Mouse (Mus musculus): ENCODE data around the gene Olfr616. TPM values are rescaled to one million over a fixed set of nuclear protein-coding genes. Genes with fewer than 3 reads are reported as not detected.
"Not testable (repeated sequence)": the region's sequence is repeated elsewhere in the genome, so short reads cannot be mapped to it uniquely, and the experiment has no call there.

Olfr616 gene
- not detected in 2 replicates for polyA plus RNA-seq (2015; fragmentation: Nextera tagmentation; extraction: Ambion mirVana)

- H3K9me3 ChIP-seq (replicated peaks), result no peaks in the 10 kb centered on the region
- whole genome bisulfite sequencing (ENCODE audit: insufficient replicate concordance), result 53% methylated on average over 3 of the region's 3 CpGs
- no peaks in the 10 kb centered on the region for H3K36me3 ChIP-seq (replicated peaks)
- no peak within 1 kb of the TSS for H3K4me3 ChIP-seq (replicated peaks)
- no peak within 1 kb of the TSS for H3K27ac ChIP-seq (replicated peaks)
- H3K9ac ChIP-seq, result no peak within 1 kb of the TSS
- no peak for ATAC-seq (ENCODE audit: insufficient read depth)
- H3K4me2 ChIP-seq, result no peak within 1 kb of the TSS
- H3K4me1 ChIP-seq (replicated peaks), result no peaks in the 10 kb centered on the region
- no peaks in the 10 kb centered on the region for H3K27me3 ChIP-seq
These were observed at the start of gene Olfr616 for GRCm38 (mm10) chr7:103569043-103569442. Gene Olfr616, minus strand, starts transcription at chr7:103569143.

DNA sequence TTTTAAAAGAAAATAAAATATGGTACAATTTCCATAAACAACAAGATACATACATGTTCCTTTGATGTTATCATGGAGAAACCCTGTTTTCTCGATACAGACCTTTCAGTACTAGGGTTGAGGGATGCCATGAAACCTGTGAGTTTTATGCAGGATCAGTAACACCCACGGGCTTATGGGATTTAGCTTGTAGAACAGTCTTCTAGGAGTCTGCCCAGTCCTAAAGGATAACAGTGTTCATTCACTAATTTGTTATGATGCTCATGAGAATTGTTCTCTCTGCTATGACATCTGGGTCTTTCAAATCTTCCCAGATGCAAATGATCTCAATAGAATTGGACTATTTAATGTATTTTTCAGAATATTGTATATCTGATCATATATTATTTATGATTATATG, 43.5 kb upstream of the Olfr616 start, which contains the start of gene Olfr620:
Gene Olfr620 (minus strand): TSS at position 101 of the 400 bp plus-strand sequence.
- no peaks in the 10 kb centered on the region for H3K4me1 ChIP-seq (replicated peaks)
- no peaks in the 10 kb centered on the region for H3K9me3 ChIP-seq (replicated peaks)
- H3K36me3 ChIP-seq (replicated peaks), result no peaks in the 10 kb centered on the region
- H3K4me3 ChIP-seq (replicated peaks), result no peak within 1 kb of the TSS
- no peak within 1 kb of the TSS for H3K27ac ChIP-seq (replicated peaks)
- no peak within 1 kb of the TSS for H3K4me2 ChIP-seq
- no peak for ATAC-seq (ENCODE audit: insufficient read depth)
- no peaks in the 10 kb centered on the region for H3K27me3 ChIP-seq
- 43% methylated on average over 2 of the region's 2 CpGs for WGBS (ENCODE audit: insufficient replicate concordance)
- H3K9ac ChIP-seq, result no peak within 1 kb of the TSS

DNA sequence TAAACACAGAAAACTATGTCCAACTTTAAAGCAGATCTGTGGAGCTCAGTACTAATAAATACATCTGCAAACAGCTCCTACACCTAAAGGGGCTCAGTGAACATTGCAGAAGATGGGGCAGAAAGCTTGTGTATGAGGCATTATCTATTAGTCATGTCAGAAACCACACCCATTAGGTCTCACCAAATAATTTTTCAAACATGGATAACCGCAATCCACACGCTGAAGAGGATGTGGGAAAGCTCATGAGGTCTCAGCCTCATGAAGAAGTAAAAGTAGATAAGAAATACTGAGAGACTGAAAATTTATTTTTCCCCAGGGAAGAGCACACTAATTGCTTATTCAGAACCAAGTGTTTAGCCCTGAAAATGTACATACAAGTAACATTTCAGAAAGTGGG, 38.5 kb upstream of the Olfr616 start:
- Histone ChIP-seq H3K4me1 (replicated peaks) (no peaks in the 10 kb centered on the region), H3K4me3 (replicated peaks) (no peak overlapping the region), H3K36me3 (replicated peaks) (no peaks in the 10 kb centered on the region), H3K27ac (replicated peaks) (no peak overlapping the region), H3K9me3 (replicated peaks) (no peaks in the 10 kb centered on the region), H3K9ac (no peak overlapping the region), H3K4me2 (no peak overlapping the region), H3K27me3 (no peaks in the 10 kb centered on the region)
- no peak for ATAC-seq (ENCODE audit: insufficient read depth)
- 23% methylated on average over 2 of the region's 2 CpGs for WGBS (ENCODE audit: insufficient replicate concordance)

GRCm38 (mm10) chr7:103600275-103600674, 31.3 kb upstream of the Olfr616 start, which contains the start of gene Olfr619:
Gene Olfr619, plus strand, starts transcription at chr7:103600575.
- Histone ChIP-seq H3K9ac (no peak within 1 kb of the TSS), H3K27me3 (no peaks in the 10 kb centered on the region), H3K4me3 (replicated peaks) (no peak within 1 kb of the TSS), H3K4me2 (no peak within 1 kb of the TSS), H3K27ac (replicated peaks) (no peak within 1 kb of the TSS), H3K4me1 (replicated peaks) (no peaks in the 10 kb centered on the region), H3K9me3 (replicated peaks) (no peaks in the 10 kb centered on the region), H3K36me3 (replicated peaks) (no peaks in the 10 kb centered on the region)
- no peak for ATAC-seq (ENCODE audit: insufficient read depth)

- H3K4me1 ChIP-seq (replicated peaks), result no peaks in the 10 kb centered on the region
- ATAC-seq (ENCODE audit: insufficient read depth), result no peak
- WGBS (ENCODE audit: insufficient replicate concordance), result 43% methylated on average over 2 of the region's 2 CpGs
These were observed 20.9 kb upstream of the Olfr616 start, which contains the start of gene Olfr618 for GRCm38 (mm10) chr7:103589803-103590202. Gene Olfr618, plus strand, starts transcription at chr7:103590103.

GRCm38 (mm10) chr7:103572761-103573160, 3.8 kb upstream of the Olfr616 start, which contains the start of gene Olfr617:
Gene Olfr617, plus strand, starts transcription at chr7:103573061.
- WGBS (ENCODE audit: insufficient replicate concordance), result 59% methylated on average over 1 of the region's 1 CpGs
- Histone ChIP-seq H3K9ac (no peak within 1 kb of the TSS), H3K27me3 (no peaks in the 10 kb centered on the region), H3K36me3 (replicated peaks) (no peaks in the 10 kb centered on the region), H3K27ac (replicated peaks) (no peak within 1 kb of the TSS), H3K4me2 (no peak within 1 kb of the TSS), H3K4me3 (replicated peaks) (no peak within 1 kb of the TSS), H3K4me1 (replicated peaks) (no peaks in the 10 kb centered on the region), H3K9me3 (replicated peaks) (no peaks in the 10 kb centered on the region)
- no peak for ATAC-seq (ENCODE audit: insufficient read depth)

More at GRCm38 (mm10) chr7:103589803-103590202, 20.9 kb upstream of the Olfr616 start, which contains the start of gene Olfr618:
- Histone ChIP-seq H3K27ac (replicated peaks) (no peak within 1 kb of the TSS), H3K36me3 (replicated peaks) (no peaks in the 10 kb centered on the region), H3K4me3 (replicated peaks) (no peak within 1 kb of the TSS), H3K9ac (no peak within 1 kb of the TSS), H3K9me3 (replicated peaks) (no peaks in the 10 kb centered on the region), H3K4me2 (no peak within 1 kb of the TSS), H3K27me3 (no peaks in the 10 kb centered on the region)

DNA sequence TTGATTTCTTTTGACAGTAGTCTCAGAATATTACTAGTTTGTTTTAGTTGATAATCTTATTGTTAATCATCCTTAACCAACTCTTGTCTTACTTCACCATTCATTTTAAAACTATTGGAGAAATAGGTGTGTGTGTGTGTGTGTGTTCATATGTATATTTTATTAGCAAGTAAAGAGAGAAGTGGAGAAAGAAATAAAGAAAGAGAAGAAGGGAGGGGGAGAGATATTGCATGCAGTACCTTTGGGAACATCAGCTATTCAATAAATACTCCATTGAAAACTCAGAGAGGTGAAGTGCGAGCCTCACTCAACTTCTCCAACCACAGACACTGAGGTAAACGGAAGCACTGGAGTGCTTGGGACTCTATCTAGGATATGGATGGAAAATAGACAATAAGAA, 13.2 kb downstream of the Olfr616 start, which contains the start of gene Olfr615:
Gene Olfr615 (plus strand): TSS at position 301 of the 400 bp plus-strand sequence.
- H3K27me3 ChIP-seq, result no peaks in the 10 kb centered on the region
- no peak within 1 kb of the TSS for H3K4me3 ChIP-seq (replicated peaks)
- WGBS (ENCODE audit: insufficient replicate concordance), result 62% methylated on average over 2 of the region's 2 CpGs
- H3K9ac ChIP-seq, result no peak within 1 kb of the TSS
- no peak within 1 kb of the TSS for H3K27ac ChIP-seq (replicated peaks)
- no peaks in the 10 kb centered on the region for H3K9me3 ChIP-seq (replicated peaks)
- ATAC-seq (ENCODE audit: insufficient read depth), result no peak
- H3K4me2 ChIP-seq, result no peak within 1 kb of the TSS
- no peaks in the 10 kb centered on the region for H3K36me3 ChIP-seq (replicated peaks)
- no peaks in the 10 kb centered on the region for H3K4me1 ChIP-seq (replicated peaks)

- no peak within 1 kb of the TSS for H3K9ac ChIP-seq
- H3K9me3 ChIP-seq (replicated peaks), result no peaks in the 10 kb centered on the region
- no peak within 1 kb of the TSS for H3K27ac ChIP-seq (replicated peaks)
- no peak within 1 kb of the TSS for H3K4me2 ChIP-seq
- H3K27me3 ChIP-seq, result no peaks in the 10 kb centered on the region
- no peak for ATAC-seq (ENCODE audit: insufficient read depth)
- H3K4me1 ChIP-seq (replicated peaks), result no peaks in the 10 kb centered on the region
- 40% methylated on average over 2 of the region's 2 CpGs for WGBS (ENCODE audit: insufficient replicate concordance)
- no peak within 1 kb of the TSS for H3K4me3 ChIP-seq (replicated peaks)
- no peaks in the 10 kb centered on the region for H3K36me3 ChIP-seq (replicated peaks)
These were observed 21.2 kb downstream of the Olfr616 start, which contains the start of gene Olfr613 for GRCm38 (mm10) chr7:103547774-103548173. Gene Olfr613, plus strand, starts transcription at chr7:103548074.

- H3K4me2 ChIP-seq; H3K9me3 ChIP-seq (replicated peaks); H3K4me3 ChIP-seq (replicated peaks); ATAC-seq (ENCODE audit: insufficient read depth); H3K9ac ChIP-seq; H3K36me3 ChIP-seq (replicated peaks); H3K4me1 ChIP-seq (replicated peaks); H3K27ac ChIP-seq (replicated peaks); H3K27me3 ChIP-seq: not testable (repeated sequence)
- WGBS (ENCODE audit: insufficient replicate concordance), result 51% methylated on average over 2 of the region's 2 CpGs
These were observed 26.3 kb downstream of the Olfr616 start, which contains the start of gene Olfr612 for GRCm38 (mm10) chr7:103542617-103543016. Gene Olfr612, minus strand, starts transcription at chr7:103542717.

- not testable (repeated sequence) for H3K27ac ChIP-seq (replicated peaks); H3K4me2 ChIP-seq; ATAC-seq (ENCODE audit: insufficient read depth); H3K36me3 ChIP-seq (replicated peaks); H3K4me3 ChIP-seq (replicated peaks); H3K9me3 ChIP-seq (replicated peaks); H3K4me1 ChIP-seq (replicated peaks); H3K27me3 ChIP-seq; H3K9ac ChIP-seq
- WGBS (ENCODE audit: insufficient replicate concordance), result 38% methylated on average over 1 of the region's 1 CpGs
These were observed 48.2 kb downstream of the Olfr616 start, which contains the start of gene Olfr611 for GRCm38 (mm10) chr7:103520746-103521145. Gene Olfr611, minus strand, starts transcription at chr7:103520846.
